ENCODE assay signal across 19 mouse cellular contexts in genomic region chr11:65930796-65931195, GRCm38 (mm10).
A peak's percentile ranks its signal among the peaks of the same experiment; 100 is the strongest.
DNase-seq lines count a peak whose midpoint lies in the region; ATAC-seq and TF ChIP-seq lines count a peak whose summit lies in the region.
"Had no signal": no experiment of that assay in that cellular context is flagged by ENCODE, and none has a peak within 500 bp of the region (broad histone marks: within the 10 kb centered on the region; RNA-seq: fewer than 3 reads in every experiment).

No protein-coding gene starts in this region.

- no peak for ATAC-seq in erythroblast, adult 5-6 weeks (replicated peaks; ENCODE audit: low FRiP score, poor library complexity, severe bottlenecking)
- ATAC-seq: hindbrain, postnatal 0 days; liver, postnatal 0 days had no signal

- intact Hi-C loops in left cerebral cortex, postnatal 4 days (cut with DNase I): no loop called here
- intact Hi-C loops in left cerebral cortex, postnatal 36 days (cut with DNase I): no loop called here

- no peak for TF ChIP-seq CTCF in brain, embryonic 14.5 days (IDR thresholded peaks at IDR 0.05; ENCODE audit: borderline replicate concordance, extremely low read depth, insufficient read depth, insufficient read length)
- TF ChIP-seq CTCF in layer of hippocampus, adult 2 months (conservative IDR thresholded peaks at IDR 0.05): no peak

- H3K27ac ChIP-seq in layer of hippocampus, adult 2 months: peak overlapping the region; percentile 84
- H3K27ac ChIP-seq: embryonic facial prominence, embryonic 10.5 days; heart, adult 2 months; heart, embryonic 15.5 days; hindbrain, postnatal 0 days; left cerebral cortex, adult 2 months; limb, embryonic 15.5 days had no signal

- H3K4me3 ChIP-seq in layer of hippocampus, adult 2 months: no peak overlapping the region
- H3K4me3 ChIP-seq: embryonic facial prominence, embryonic 10.5 days; erythroblast, embryonic 14.5 days; heart, adult 2 months; heart, embryonic 15.5 days; left cerebral cortex, adult 2 months; limb, embryonic 15.5 days had no signal

- DNase-seq in left cerebral cortex, adult 11 months (ENCODE audit: low spot score): peak; percentile 11
- DNase-seq in left cerebral cortex, postnatal 4 days: no peak
- peak; percentile 68 for DNase-seq in brain, embryonic 14.5 days (ENCODE audit: low read depth)
- DNase-seq in layer of hippocampus, adult 2 months (ENCODE audit: low spot score in 2 of 2): peak; percentile 72 to 85
- peak; percentile 17 to 25 for DNase-seq in left cerebral cortex, postnatal 36 days (ENCODE audit: low spot score in 2 of 2)
- DNase-seq in embryo, embryonic 11 days: no peak
- DNase-seq: gastrocnemius, postnatal 14 days; heart, adult 2 months; kidney, adult 18-20 months; kidney, postnatal 10 days; liver, postnatal 0 days; lung, postnatal 36 days had no signal

- TF ChIP-seq POLR2A in brain, embryonic 14.5 days (IDR thresholded peaks at IDR 0.05; ENCODE audit: borderline replicate concordance, extremely low read depth, insufficient read depth, insufficient read length, poor library complexity, severe bottlenecking): no peak

Comparison
In these comparisons a context has a peak if more than half of its experiments do, and no peak if none do; other contexts are left out.
1. DNase-seq: peak in left cerebral cortex, adult 11 months (single experiment), brain, embryonic 14.5 days (single experiment), layer of hippocampus, adult 2 months (2 of 2) and left cerebral cortex, postnatal 36 days (2 of 2); none in left cerebral cortex, postnatal 4 days (single experiment) and embryo, embryonic 11 days (single experiment).